Mouse (Mus musculus): ENCODE measurements around the gene Zscan4-ps2.
"Not testable (repeated sequence)": the region's sequence is repeated elsewhere in the genome, so short reads cannot be mapped to it uniquely, and the experiment has no call there.

Zscan4-ps2 gene
- long read RNA-seq, experiment 1 = 0 reads
- long read RNA-seq, experiment 2 = 0 reads

GRCm38 (mm10) chr7:11514010-11514409, at the start of gene Zscan4-ps2:
Gene Zscan4-ps2 (plus strand): TSS chr7:11514310.
- intact Hi-C loops (cut with DNase I) = not testable (repeated sequence)

Data from adrenal gland (tissue).